Mouse (Mus musculus): Measurements from ENCODE around the gene Clmp.

DNA sequence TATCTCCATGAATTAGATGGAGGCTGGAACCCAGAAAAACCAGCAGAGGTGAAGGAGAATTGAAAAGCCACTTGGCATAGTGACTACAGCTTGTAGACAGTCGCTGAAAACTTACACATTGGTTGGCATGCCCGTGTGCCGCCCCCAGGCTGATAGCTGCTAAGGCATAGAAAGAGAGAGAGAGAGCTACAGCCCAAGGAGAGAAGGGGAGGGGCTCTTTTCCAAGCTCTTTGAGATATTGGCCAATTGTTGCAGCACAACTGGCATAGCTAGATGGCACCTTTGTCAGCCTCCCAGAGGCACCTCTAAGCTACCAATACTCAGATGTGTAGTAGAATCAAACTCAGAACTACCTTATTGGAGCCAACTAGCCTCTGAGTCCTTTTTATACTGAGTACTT lies 1.8 kb downstream of the Clmp start:
- TF ChIP-seq POLR2A (IDR thresholded peaks at IDR 0.05; ENCODE audit: borderline replicate concordance, extremely low read depth, insufficient read depth, insufficient read length, poor library complexity, severe bottlenecking) (no peak), CTCF (IDR thresholded peaks at IDR 0.05; ENCODE audit: borderline replicate concordance, extremely low read depth, insufficient read depth, insufficient read length) (no peak)

Data from brain, embryonic 14.5 days (tissue).